Mouse (Mus musculus) left cerebral cortex, postnatal 14 days (tissue): Measurements from ENCODE around the gene Kcnma1. TPM values are rescaled to one million over a fixed set of nuclear protein-coding genes. Genes with fewer than 3 reads are reported as not detected.

Experiments
- DNase-seq, 2 experiments: peaks; one replicate each; pipeline ENCODE4 v3.0.0; 2021 to 2022; ENCODE audit warnings: low spot score in 2 of 2, mixed read lengths in 1 of 2
- intact Hi-C: fragments of 180-260 bp; cut with DNase I; formaldehyde crosslinking; loops from one replicate; pipeline ENCODE4 v1.15.1; 2025
- total RNA-seq, 2 experiments: library from RNA; stranded (reverse); gene quantifications; 2 replicates each; pipeline ENCODE4 v1.2.3; 2021

The Kcnma1 gene
- total RNA-seq, 2 experiments from 2014 or later: 164 to 187 TPM

- DNase-seq: no peak
- intact Hi-C loops: no loop called here
These were observed 24.6 kb downstream of the Kcnma1 start for GRCm38 (mm10) chr14:23989696-23990095.

GRCm38 (mm10) chr14:23982205-23982604, 32.1 kb downstream of the Kcnma1 start:
- peak; percentile 48 to 73 for DNase-seq
- intact Hi-C loops: no loop called here

GRCm38 (mm10) chr14:23974685-23975084, 39.6 kb downstream of the Kcnma1 start:
- DNase-seq: no peak
- intact Hi-C loops: no loop called here

DNA sequence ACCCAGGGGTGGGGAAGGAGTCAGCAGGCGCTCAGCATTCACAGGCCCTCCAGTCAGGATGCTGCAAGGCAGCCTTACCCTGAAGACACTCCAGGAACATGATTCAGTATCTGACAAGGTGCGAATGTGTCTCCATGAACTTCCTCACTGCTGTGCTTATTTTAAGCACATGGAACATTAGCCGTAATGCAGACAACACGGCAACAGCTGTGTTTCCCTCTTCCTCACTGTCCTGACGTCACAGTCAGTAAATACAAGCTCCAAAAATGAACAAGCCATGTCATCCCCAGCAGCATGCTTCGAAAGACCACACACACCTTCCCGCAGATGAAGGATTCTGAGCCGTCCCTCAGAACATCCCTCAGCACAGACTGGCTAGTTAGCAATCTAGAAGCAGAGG, 47.8 kb downstream of the Kcnma1 start:
- peak; percentile 51 to 71 for DNase-seq
- intact Hi-C loops: no loop called here

DNA sequence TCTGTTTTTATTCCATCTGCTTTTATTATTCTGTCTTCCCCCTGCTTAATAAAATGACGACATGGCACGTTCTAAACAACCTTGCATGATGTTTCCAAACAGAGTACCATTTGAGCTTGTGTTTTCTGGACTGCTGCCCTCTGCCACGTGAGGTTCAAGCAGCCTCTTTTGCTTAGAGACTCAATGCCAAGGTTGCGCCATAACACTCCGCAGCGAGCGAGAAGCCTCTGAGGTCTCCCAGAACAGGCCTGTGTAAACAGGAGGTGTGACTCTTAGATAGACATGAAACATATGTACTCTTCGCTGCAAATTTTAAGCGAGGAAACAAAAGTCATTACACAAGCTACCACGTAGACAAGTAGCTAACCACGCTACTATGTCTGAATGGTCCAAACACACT, 55.2 kb downstream of the Kcnma1 start:
- intact Hi-C loops: no loop called here
- DNase-seq: no peak

DNA sequence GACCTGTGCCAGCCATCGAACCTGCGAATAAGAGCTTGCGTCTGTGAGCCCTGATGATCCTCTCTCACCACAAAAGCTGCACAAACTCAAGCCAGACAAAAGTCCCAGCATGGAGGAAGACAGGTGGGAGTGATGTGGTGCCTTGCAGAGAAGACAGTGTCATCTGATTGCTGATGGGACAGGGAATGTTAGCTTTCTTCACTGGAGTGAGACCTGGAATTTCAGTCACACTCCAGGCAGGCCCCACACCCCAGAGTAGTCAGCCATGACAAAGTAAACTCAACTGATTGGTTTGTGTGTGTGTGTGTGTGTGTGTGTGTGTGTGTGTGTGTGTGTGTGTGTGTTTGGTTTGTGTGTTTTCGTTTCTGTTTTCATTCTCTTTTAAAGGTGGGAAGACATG, 57.0 kb downstream of the Kcnma1 start:
- intact Hi-C loops: no loop called here
- no peak for DNase-seq

DNA sequence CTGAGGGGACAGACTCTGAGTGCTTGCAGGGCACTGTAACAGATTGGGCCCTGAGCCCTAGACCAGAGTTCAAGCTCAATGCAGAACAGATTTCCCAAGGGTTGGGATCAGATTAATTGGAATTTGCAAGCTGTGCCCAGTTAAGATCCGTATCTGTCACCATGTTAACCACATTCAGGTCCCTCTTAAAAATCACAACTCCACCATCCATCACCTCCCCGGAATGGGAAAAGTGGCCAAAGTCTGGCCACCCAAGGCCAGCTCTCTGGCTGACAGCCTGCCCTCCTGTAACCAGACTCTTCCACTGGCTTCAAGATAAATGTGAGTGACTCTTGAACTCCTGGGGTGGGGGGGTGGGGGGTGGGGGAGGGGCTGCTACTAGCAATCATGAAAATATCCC, 70.4 kb downstream of the Kcnma1 start:
- intact Hi-C loops: no loop called here
- DNase-seq: no peak

- no peak for DNase-seq
- intact Hi-C loops: no loop called here
These were observed 71.1 kb downstream of the Kcnma1 start for GRCm38 (mm10) chr14:23943152-23943551.

- intact Hi-C loops: no loop called here
- no peak for DNase-seq
These were observed 72.2 kb downstream of the Kcnma1 start for GRCm38 (mm10) chr14:23942103-23942502.

GRCm38 (mm10) chr14:23935016-23935415, 79.3 kb downstream of the Kcnma1 start:
- intact Hi-C loops: loop anchor here (5.0 kb wide), 1 partner anchor 38 kb away; no protein-coding TSS in a partner anchor
- DNase-seq: no peak

- DNase-seq: no peak
- intact Hi-C loops: no loop called here
These were observed 82.6 kb downstream of the Kcnma1 start for GRCm38 (mm10) chr14:23931671-23932071.

DNA sequence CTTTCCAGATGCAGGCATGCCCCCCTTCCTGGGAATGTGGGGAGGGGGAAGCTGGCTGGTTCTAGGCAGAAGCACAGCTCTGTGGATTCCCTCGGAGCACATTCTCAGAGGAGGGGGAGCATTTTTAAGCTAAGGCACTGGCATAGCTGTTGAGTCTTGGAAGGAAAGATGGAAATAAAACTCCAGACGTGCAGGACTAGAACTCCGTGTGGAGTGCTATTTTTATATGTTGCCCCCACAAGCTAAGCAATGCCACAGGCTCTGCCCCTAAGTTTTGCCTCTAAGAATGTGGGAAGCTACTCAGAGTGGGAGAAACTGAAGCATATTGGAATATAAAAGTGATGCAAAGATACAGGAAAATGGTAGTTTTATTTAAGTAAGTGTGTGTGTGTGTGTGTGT, 85.1 kb downstream of the Kcnma1 start:
- DNase-seq: no peak
- intact Hi-C loops: no loop called here

GRCm38 (mm10) chr14:23923356-23923755, 90.9 kb downstream of the Kcnma1 start:
- intact Hi-C loops: no loop called here
- DNase-seq: no peak

DNA sequence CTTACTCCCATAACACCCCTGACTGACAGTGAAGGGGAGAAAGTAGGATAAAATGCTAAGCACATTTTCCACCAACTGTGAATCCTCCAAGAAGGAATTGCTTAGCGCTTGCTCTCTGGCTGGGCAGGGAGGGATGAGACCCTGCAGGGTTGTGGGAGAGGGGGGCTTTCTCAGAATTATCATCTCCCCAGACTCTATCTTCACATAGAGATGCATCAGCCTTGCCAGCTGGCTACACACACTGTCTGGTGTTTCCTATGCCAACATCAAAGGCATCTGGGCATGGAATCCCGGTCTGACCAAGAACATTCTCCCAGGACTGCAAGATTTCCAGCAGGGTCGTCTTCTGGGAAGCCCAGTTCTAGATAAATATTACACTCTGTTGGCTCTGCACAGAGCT, 91.5 kb downstream of the Kcnma1 start:
- DNase-seq: no peak
- intact Hi-C loops: no loop called here

GRCm38 (mm10) chr14:23911108-23911629, 103.1 kb downstream of the Kcnma1 start:
- intact Hi-C loops: no loop called here
- peak; percentile 30 to 34 for DNase-seq

GRCm38 (mm10) chr14:23908564-23908963, 105.7 kb downstream of the Kcnma1 start:
- intact Hi-C loops: no loop called here
- no peak for DNase-seq

- intact Hi-C loops: no loop called here
- no peak for DNase-seq
These were observed 111.5 kb downstream of the Kcnma1 start for GRCm38 (mm10) chr14:23902636-23903279.

DNA sequence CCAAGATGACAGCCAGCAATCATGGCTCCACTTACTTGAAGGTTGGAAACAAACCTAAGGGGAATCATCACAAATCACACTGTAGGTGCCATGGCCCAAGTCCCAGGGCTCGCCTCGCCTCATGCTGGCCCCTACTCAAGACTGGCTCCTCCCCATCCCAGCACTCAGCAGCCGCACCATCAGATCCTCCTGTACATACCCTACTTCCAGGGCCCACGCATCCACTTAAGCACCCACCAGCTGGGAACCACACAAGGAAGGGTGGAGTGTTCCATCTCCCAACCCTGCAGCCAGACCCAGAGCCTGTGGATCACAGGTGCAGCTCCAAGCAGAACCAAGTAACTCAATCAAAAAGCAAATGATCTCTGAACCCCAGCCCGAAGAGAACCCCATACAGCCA, 114.8 kb downstream of the Kcnma1 start:
- intact Hi-C loops: loop anchor here (5.0 to 10.0 kb wide), 2 partner anchors 38 to 105 kb away; no protein-coding TSS in a partner anchor
- DNase-seq: no peak

- intact Hi-C loops: loop anchor here (5.0 to 10.0 kb wide), 2 partner anchors 39 to 103 kb away; no protein-coding TSS in a partner anchor
- peak; percentile 56 to 64 for DNase-seq
These were observed 116.5 kb downstream of the Kcnma1 start for GRCm38 (mm10) chr14:23897815-23898214.

GRCm38 (mm10) chr14:23896036-23896435, 118.3 kb downstream of the Kcnma1 start:
- no peak for DNase-seq
- intact Hi-C loops: loop anchor here (5.0 to 10.0 kb wide), 2 partner anchors 41 to 101 kb away; no protein-coding TSS in a partner anchor

DNA sequence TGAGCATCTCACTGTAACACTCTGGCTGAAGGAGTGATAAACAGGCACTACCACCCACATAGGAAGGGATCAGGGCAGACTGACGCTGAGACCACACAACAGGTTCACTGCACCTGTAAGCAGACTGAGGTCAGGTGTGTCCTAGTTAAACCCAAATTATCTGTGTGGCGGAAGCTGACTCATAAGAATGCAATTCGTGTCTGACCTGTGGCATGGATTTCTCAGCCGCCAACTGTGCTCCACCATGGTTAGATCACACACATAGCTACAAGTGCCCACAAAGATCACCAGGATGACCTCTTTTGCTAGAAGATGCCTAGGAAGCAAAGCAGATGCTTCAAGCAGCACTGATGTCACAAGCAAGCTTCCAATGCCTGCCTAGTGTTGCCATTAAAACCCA, 128.2 kb downstream of the Kcnma1 start:
- no peak for DNase-seq
- intact Hi-C loops: no loop called here
